Mouse (Mus musculus): Measurements from ENCODE around the gene Ednra. TPM values are rescaled to one million over a fixed set of nuclear protein-coding genes. Genes with fewer than 3 reads are reported as not detected.
"Not testable (repeated sequence)": the region's sequence is repeated elsewhere in the genome, so short reads cannot be mapped to it uniquely, and the experiment has no call there.

Ednra gene
- polyA plus RNA-seq, 1 experiment from 2014 or later, result 7.7 TPM

GRCm38 (mm10) chr8:77714455-77714854 lies 9.8 kb downstream of the Ednra start:
- Histone ChIP-seq H3K36me3 (no peaks in the 10 kb centered on the region), H3K4me3 (replicated peaks) (no peak overlapping the region), H3K9me3 (replicated peaks) (no peaks in the 10 kb centered on the region), H3K9ac (replicated peaks) (no peak overlapping the region), H3K4me1 (0 out of 2 replicates have a peak, but pooled peaks cover 4% of the 10 kb centered on the region), H3K4me2 (no peak overlapping the region), H3K27me3 (replicated peaks) (no peaks in the 10 kb centered on the region), H3K27ac (replicated peaks) (no peak overlapping the region)
- no peak for ATAC-seq (ENCODE audit: low FRiP score)
- WGBS, result 80% methylated on average over 7 of the region's 7 CpGs

- Histone ChIP-seq H3K4me2 (no peak overlapping the region), H3K4me1 (0 out of 2 replicates have a peak, but pooled peaks cover 4% of the 10 kb centered on the region), H3K4me3 (replicated peaks) (no peak overlapping the region), H3K36me3 (no peaks in the 10 kb centered on the region), H3K27ac (replicated peaks) (no peak overlapping the region), H3K27me3 (replicated peaks) (no peaks in the 10 kb centered on the region), H3K9ac (replicated peaks) (no peak overlapping the region), H3K9me3 (replicated peaks) (no peaks in the 10 kb centered on the region)
- WGBS, result 88% methylated on average over 5 of the region's 5 CpGs
- no peak for ATAC-seq (ENCODE audit: low FRiP score)
Measured at GRCm38 (mm10) chr8:77713688-77714087, 10.6 kb downstream of the Ednra start.

GRCm38 (mm10) chr8:77704768-77705167 lies 19.5 kb downstream of the Ednra start:
- no peak for ATAC-seq (ENCODE audit: low FRiP score)
- Histone ChIP-seq H3K27me3 (replicated peaks) (no peaks in the 10 kb centered on the region), H3K9ac (replicated peaks) (no peak overlapping the region), H3K4me1 (no peaks in the 10 kb centered on the region), H3K27ac (replicated peaks) (no peak overlapping the region), H3K36me3 (no peaks in the 10 kb centered on the region), H3K4me3 (replicated peaks) (no peak overlapping the region), H3K9me3 (replicated peaks) (no peaks in the 10 kb centered on the region), H3K4me2 (no peak overlapping the region)
- WGBS, result 91% methylated on average over 4 of the region's 4 CpGs

- H3K27me3 ChIP-seq (replicated peaks), result no peaks in the 10 kb centered on the region
- no peak for ATAC-seq (ENCODE audit: low FRiP score)
- H3K9me3 ChIP-seq (replicated peaks), result no peaks in the 10 kb centered on the region
- no peak overlapping the region for H3K27ac ChIP-seq (replicated peaks)
- H3K4me2 ChIP-seq, result no peak overlapping the region
- no peak overlapping the region for H3K4me3 ChIP-seq (replicated peaks)
- H3K36me3 ChIP-seq, result no peaks in the 10 kb centered on the region
- WGBS, result 67% methylated on average over 10 of the region's 10 CpGs
- no peaks in the 10 kb centered on the region for H3K4me1 ChIP-seq
- H3K9ac ChIP-seq (replicated peaks), result no peak overlapping the region
Measured at GRCm38 (mm10) chr8:77698028-77698427, 26.2 kb downstream of the Ednra start.

- no peak for ATAC-seq (ENCODE audit: low FRiP score)
- H3K4me2 ChIP-seq, result no peak overlapping the region
- H3K4me1 ChIP-seq, result no peaks in the 10 kb centered on the region
- no peaks in the 10 kb centered on the region for H3K27me3 ChIP-seq (replicated peaks)
- no peaks in the 10 kb centered on the region for H3K9me3 ChIP-seq (replicated peaks)
- H3K9ac ChIP-seq (replicated peaks), result no peak overlapping the region
- H3K4me3 ChIP-seq (replicated peaks), result no peak overlapping the region
- no peaks in the 10 kb centered on the region for H3K36me3 ChIP-seq
- H3K27ac ChIP-seq (replicated peaks), result no peak overlapping the region
- 83% methylated on average over 4 of the region's 4 CpGs for WGBS
Measured at GRCm38 (mm10) chr8:77696182-77696581, 28.1 kb downstream of the Ednra start.

GRCm38 (mm10) chr8:77695486-77696058 lies 28.7 kb downstream of the Ednra start:
- 28% methylated on average over 5 of the region's 5 CpGs for WGBS
- no peak for ATAC-seq (ENCODE audit: low FRiP score)
- no peak overlapping the region for H3K4me2 ChIP-seq

GRCm38 (mm10) chr8:77695070-77695469 lies 29.2 kb downstream of the Ednra start:
- Histone ChIP-seq H3K36me3 (no peaks in the 10 kb centered on the region), H3K4me3 (replicated peaks) (no peak overlapping the region), H3K27ac (replicated peaks) (no peak overlapping the region), H3K9ac (replicated peaks) (no peak overlapping the region), H3K4me2 (no peak overlapping the region), H3K4me1 (no peaks in the 10 kb centered on the region), H3K27me3 (replicated peaks) (no peaks in the 10 kb centered on the region), H3K9me3 (replicated peaks) (no peaks in the 10 kb centered on the region)
- WGBS, result 55% methylated on average over 3 of the region's 3 CpGs
- no peak for ATAC-seq (ENCODE audit: low FRiP score)

More at GRCm38 (mm10) chr8:77695486-77696058, 28.7 kb downstream of the Ednra start:
- no peaks in the 10 kb centered on the region for H3K9me3 ChIP-seq (replicated peaks)
- H3K9ac ChIP-seq (replicated peaks), result no peak overlapping the region
- H3K4me3 ChIP-seq (replicated peaks), result no peak overlapping the region
- H3K27me3 ChIP-seq (replicated peaks), result no peaks in the 10 kb centered on the region
- H3K36me3 ChIP-seq, result no peaks in the 10 kb centered on the region
- H3K27ac ChIP-seq (replicated peaks), result no peak overlapping the region
- H3K4me1 ChIP-seq, result no peaks in the 10 kb centered on the region

- no peaks in the 10 kb centered on the region for H3K4me1 ChIP-seq
- 95% methylated on average over 4 of the region's 4 CpGs for WGBS
- H3K9ac ChIP-seq (replicated peaks), result no peak overlapping the region
- no peaks in the 10 kb centered on the region for H3K36me3 ChIP-seq
- no peaks in the 10 kb centered on the region for H3K9me3 ChIP-seq (replicated peaks)
- ATAC-seq (ENCODE audit: low FRiP score), result no peak
- H3K27ac ChIP-seq (replicated peaks), result no peak overlapping the region
- no peak overlapping the region for H3K4me2 ChIP-seq
- no peak overlapping the region for H3K4me3 ChIP-seq (replicated peaks)
- H3K27me3 ChIP-seq (replicated peaks), result no peaks in the 10 kb centered on the region
Measured at GRCm38 (mm10) chr8:77694588-77694987, 29.7 kb downstream of the Ednra start.

GRCm38 (mm10) chr8:77689421-77690059 lies 34.7 kb downstream of the Ednra start:
- not testable (repeated sequence) for H3K27me3 ChIP-seq (replicated peaks); ATAC-seq (ENCODE audit: low FRiP score); H3K9ac ChIP-seq (replicated peaks); H3K4me3 ChIP-seq (replicated peaks); H3K36me3 ChIP-seq; H3K9me3 ChIP-seq (replicated peaks); H3K27ac ChIP-seq (replicated peaks); H3K4me1 ChIP-seq; H3K4me2 ChIP-seq
- 89% methylated on average over 7 of the region's 7 CpGs for WGBS

- no peak overlapping the region for H3K27ac ChIP-seq (replicated peaks)
- no peak for ATAC-seq (ENCODE audit: low FRiP score)
- H3K9me3 ChIP-seq (replicated peaks), result no peaks in the 10 kb centered on the region
- 82% methylated on average over 5 of the region's 5 CpGs for WGBS
- H3K4me1 ChIP-seq, result no peaks in the 10 kb centered on the region
- H3K9ac ChIP-seq (replicated peaks), result no peak overlapping the region
- H3K4me3 ChIP-seq (replicated peaks), result no peak overlapping the region
- H3K27me3 ChIP-seq (replicated peaks), result no peaks in the 10 kb centered on the region
- no peaks in the 10 kb centered on the region for H3K36me3 ChIP-seq
- no peak overlapping the region for H3K4me2 ChIP-seq
Measured at GRCm38 (mm10) chr8:77688978-77689377, 35.3 kb downstream of the Ednra start.

GRCm38 (mm10) chr8:77684372-77684771 lies 39.9 kb downstream of the Ednra start:
- Histone ChIP-seq H3K27me3 (replicated peaks) (no peaks in the 10 kb centered on the region), H3K4me2 (no peak overlapping the region), H3K9me3 (replicated peaks) (no peaks in the 10 kb centered on the region), H3K4me3 (replicated peaks) (no peak overlapping the region), H3K9ac (replicated peaks) (no peak overlapping the region), H3K27ac (replicated peaks) (no peak overlapping the region), H3K4me1 (peaks cover 6% of the 10 kb centered on the region), H3K36me3 (no peaks in the 10 kb centered on the region)
- 91% methylated on average over 6 of the region's 6 CpGs for WGBS
- ATAC-seq (ENCODE audit: low FRiP score), result no peak

GRCm38 (mm10) chr8:77683356-77684106 lies 40.7 kb downstream of the Ednra start:
- H3K4me1 ChIP-seq, result peaks cover 6% of the 10 kb centered on the region
- no peak overlapping the region for H3K9ac ChIP-seq (replicated peaks)
- ATAC-seq (ENCODE audit: low FRiP score), result no peak
- no peak overlapping the region for H3K27ac ChIP-seq (replicated peaks)
- H3K4me2 ChIP-seq, result no peak overlapping the region
- H3K9me3 ChIP-seq (replicated peaks), result no peaks in the 10 kb centered on the region
- WGBS, result 89% methylated on average over 6 of the region's 6 CpGs
- H3K27me3 ChIP-seq (replicated peaks), result no peaks in the 10 kb centered on the region
- no peaks in the 10 kb centered on the region for H3K36me3 ChIP-seq
- no peak overlapping the region for H3K4me3 ChIP-seq (replicated peaks)
